Mouse (Mus musculus) embryonic facial prominence, embryonic 15.5 days (tissue): Measurements from ENCODE around the gene Tspan31. TPM values are rescaled to one million over a fixed set of nuclear protein-coding genes. Genes with fewer than 3 reads are reported as not detected.
"Not testable (repeated sequence)": the region's sequence is repeated elsewhere in the genome, so short reads cannot be mapped to it uniquely, and the experiment has no call there.

Source experiments
- ATAC-seq: fragments of 200-750 bp; cut with Nextera tagmentation; 2 replicates; pipeline ENCODE4 v1.8.0; 2017; ENCODE audit warnings: low read depth, moderate TSS enrichment; ENCODE audit not compliant: insufficient number of reproducible peaks, low FRiP score, low TSS enrichment
- H3K27ac ChIP-seq: fragments of 300-500 bp; sonication (generic); replicated peaks from 2 replicates; pipeline ENCODE4 v1.5.1; 2015; ENCODE audit warnings: mild to moderate bottlenecking, inconsistent platforms
- H3K27me3 ChIP-seq: fragments of 300-500 bp; sonication (generic); 2 replicates; pipeline ENCODE4 v1.6.1; 2015; ENCODE audit warnings: inconsistent platforms
- H3K36me3 ChIP-seq: fragments of 300-500 bp; sonication (generic); 2 replicates; pipeline ENCODE4 v1.6.1; 2015; ENCODE audit warnings: mild to moderate bottlenecking, inconsistent platforms
- H3K4me1 ChIP-seq: fragments of 300-500 bp; sonication (generic); 2 replicates; pipeline ENCODE4 v1.6.1; 2015; ENCODE audit warnings: inconsistent platforms
- H3K4me2 ChIP-seq: fragments of 300-500 bp; sonication (generic); replicated peaks from 2 replicates; pipeline ENCODE4 v1.6.1; 2015; ENCODE audit warnings: mild to moderate bottlenecking, inconsistent platforms
- H3K4me3 ChIP-seq: fragments of 300-500 bp; sonication (generic); replicated peaks from 2 replicates; pipeline ENCODE4 v1.5.1; 2015; ENCODE audit warnings: mild to moderate bottlenecking, inconsistent platforms
- H3K9ac ChIP-seq: fragments of 300-500 bp; sonication (generic); 2 replicates; pipeline ENCODE4 v1.6.1; 2015; ENCODE audit warnings: inconsistent platforms
- H3K9me3 ChIP-seq: fragments of 300-500 bp; sonication (generic); replicated peaks from 2 replicates; pipeline ENCODE4 v1.6.1; 2016; ENCODE audit warnings: inconsistent platforms
- WGBS: fragments of 180-500 bp; shearing (Covaris S2); methylation state at CpG from one replicate; pipeline ENCODE4 v1.1.7; 2015; 5-methylcytosine and 5-hydroxymethylcytosine counted together
- polyA plus RNA-seq: library from polyadenylated mRNA; unstranded; fragments of >200 nt; fragmentation: Nextera tagmentation; extraction: Ambion mirVana; gene quantifications from 2 replicates; pipeline ENCODE4 v1.2.1, GENCODE M21; 2015

Gene Tspan31
- polyA plus RNA-seq, 1 experiment from 2014 or later, result 177 TPM

DNA sequence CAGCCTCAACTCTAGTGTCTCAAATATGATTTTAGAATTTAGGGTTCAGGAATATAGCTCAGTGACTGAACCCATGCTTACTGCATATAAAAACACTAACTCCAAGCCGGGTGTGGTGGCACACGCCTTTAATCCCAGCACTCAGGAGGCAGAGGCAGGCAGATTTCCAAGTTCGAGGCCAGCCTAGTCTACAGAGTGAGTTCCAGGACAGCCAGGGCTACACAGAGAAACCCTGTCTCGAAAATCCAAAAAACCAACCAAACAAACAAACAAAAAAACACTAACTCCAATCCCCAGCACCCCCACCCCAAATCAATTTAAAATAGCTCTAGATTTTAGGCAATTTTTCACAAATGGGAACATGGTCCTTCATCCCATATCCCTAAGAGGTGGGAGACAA is 8.0 kb downstream of the Tspan31 start:
- peaks cover 30% of the 10 kb centered on the region for H3K36me3 ChIP-seq
- not testable (repeated sequence) for ATAC-seq, H3K4me3 ChIP-seq, H3K9me3 ChIP-seq, H3K9ac ChIP-seq, H3K27me3 ChIP-seq, H3K4me2 ChIP-seq, H3K27ac ChIP-seq
- WGBS, result 87% methylated on average over 4 of the region's 4 CpGs
- H3K4me1 ChIP-seq, result peaks cover 33% of the 10 kb centered on the region

DNA sequence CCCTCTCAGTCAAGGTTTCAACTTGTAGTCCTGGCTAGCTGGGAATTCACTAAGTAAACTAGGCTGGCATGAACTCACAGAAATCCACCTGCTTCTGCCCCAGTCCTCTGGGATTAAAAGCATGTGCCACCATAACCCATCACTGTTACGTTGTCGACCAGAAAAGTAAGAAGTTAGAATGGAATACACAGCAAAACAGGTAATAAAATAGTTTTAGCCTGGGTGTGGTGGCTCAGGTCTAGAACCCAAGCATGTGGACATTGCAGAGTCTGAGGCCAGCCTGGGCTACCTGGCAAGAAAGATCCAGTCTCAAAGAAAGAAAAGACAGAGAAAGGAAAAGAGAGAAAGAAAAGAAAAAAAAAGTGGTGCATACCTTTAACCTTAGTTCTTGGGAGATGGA is 8.6 kb downstream of the Tspan31 start:
- no peak overlapping the region for H3K9ac ChIP-seq
- H3K27ac ChIP-seq, result no peak overlapping the region
- ATAC-seq, result no peak
- H3K27me3 ChIP-seq, result no peaks in the 10 kb centered on the region
- H3K36me3 ChIP-seq, result peaks cover 25% of the 10 kb centered on the region
- 74% methylated on average over 2 of the region's 2 CpGs for WGBS
- no peak overlapping the region for H3K4me2 ChIP-seq
- H3K4me3 ChIP-seq, result no peak overlapping the region
- peaks cover 33% of the 10 kb centered on the region for H3K4me1 ChIP-seq
- no peaks in the 10 kb centered on the region for H3K9me3 ChIP-seq

- Histone ChIP-seq H3K27me3 (no peaks in the 10 kb centered on the region), H3K4me2 (no peak overlapping the region), H3K4me1 (peaks cover 33% of the 10 kb centered on the region), H3K9ac (no peak overlapping the region), H3K36me3 (peaks cover 24% of the 10 kb centered on the region), H3K27ac (no peak overlapping the region), H3K9me3 (no peaks in the 10 kb centered on the region), H3K4me3 (no peak overlapping the region)
- no peak for ATAC-seq
- WGBS, result 36% methylated on average over 5 of the region's 5 CpGs
Observed at GRCm38 (mm10) chr10:127061085-127061484, 9.0 kb downstream of the Tspan31 start.

- Histone ChIP-seq H3K27me3 (no peaks in the 10 kb centered on the region), H3K9me3 (no peaks in the 10 kb centered on the region), H3K4me1 (peaks cover 33% of the 10 kb centered on the region), H3K36me3 (peaks cover 24% of the 10 kb centered on the region), H3K4me2 (peak within 1 kb of the TSS; percentile 86), H3K4me3 (peak within 1 kb of the TSS; percentile 78), H3K9ac (peak within 1 kb of the TSS; percentile 73), H3K27ac (peak within 1 kb of the TSS; percentile 70)
- peak; percentile 22 for ATAC-seq
- WGBS, result under 1% methylated on average over 43 of the region's 72 CpGs
Observed at GRCm38 (mm10) chr10:127059968-127060916, 9.8 kb downstream of the Tspan31 start, which contains the start of gene March9. Gene March9, minus strand, starts transcription at chr10:127060184.

GRCm38 (mm10) chr10:127059174-127059967 is 10.7 kb downstream of the Tspan31 start:
- under 1% methylated on average over 61 of the region's 92 CpGs for WGBS
- peak overlapping the region; percentile 78 for H3K4me3 ChIP-seq

DNA sequence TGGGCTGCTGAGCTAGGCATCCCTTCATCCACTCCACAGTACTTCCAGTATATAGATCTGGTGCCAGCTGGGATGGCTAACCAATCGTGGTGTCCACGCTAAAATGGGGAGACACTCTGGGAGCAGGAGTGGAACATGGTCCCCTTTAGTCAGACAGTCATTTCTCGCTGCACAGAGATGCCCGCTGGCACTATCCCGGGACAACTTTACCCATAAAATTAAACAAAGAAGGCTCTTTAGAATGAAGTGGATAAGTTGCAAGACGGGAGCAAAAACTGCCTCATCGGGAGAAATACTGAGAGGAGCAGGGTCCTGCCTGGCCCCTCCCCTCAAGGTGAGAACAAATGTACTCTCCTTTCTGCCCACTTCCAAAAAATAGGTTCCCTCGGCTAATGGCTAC is 11.4 kb downstream of the Tspan31 start:
- 9% methylated on average over 8 of the region's 8 CpGs for WGBS
- H3K36me3 ChIP-seq, result peaks cover 20% of the 10 kb centered on the region
- peak overlapping the region; percentile 78 for H3K4me3 ChIP-seq
- peaks cover 24% of the 10 kb centered on the region for H3K4me1 ChIP-seq
- H3K4me2 ChIP-seq, result peak overlapping the region; percentile 86
- no peaks in the 10 kb centered on the region for H3K27me3 ChIP-seq
- H3K9me3 ChIP-seq, result no peaks in the 10 kb centered on the region
- no peak for ATAC-seq
- H3K9ac ChIP-seq, result no peak overlapping the region
- H3K27ac ChIP-seq, result no peak overlapping the region

More at GRCm38 (mm10) chr10:127059174-127059967, 10.7 kb downstream of the Tspan31 start:
- H3K9me3 ChIP-seq, result no peaks in the 10 kb centered on the region
- ATAC-seq, result no peak; the same call in 1 of the 2 replicates
- H3K4me2 ChIP-seq, result peak overlapping the region; percentile 86
- H3K4me1 ChIP-seq, result peaks cover 24% of the 10 kb centered on the region
- no peaks in the 10 kb centered on the region for H3K27me3 ChIP-seq
- peak overlapping the region; percentile 70 for H3K27ac ChIP-seq
- peaks cover 20% of the 10 kb centered on the region for H3K36me3 ChIP-seq
- H3K9ac ChIP-seq, result peak overlapping the region; percentile 73

- Histone ChIP-seq H3K27ac (no peak overlapping the region), H3K4me2 (peak overlapping the region; percentile 86), H3K27me3 (no peaks in the 10 kb centered on the region), H3K4me1 (peaks cover 24% of the 10 kb centered on the region), H3K9ac (no peak overlapping the region), H3K36me3 (peaks cover 20% of the 10 kb centered on the region), H3K9me3 (no peaks in the 10 kb centered on the region), H3K4me3 (peak overlapping the region; percentile 78)
- ATAC-seq, result no peak
- WGBS, result 2% methylated on average over 9 of the region's 9 CpGs
Observed at GRCm38 (mm10) chr10:127058161-127058560, 11.9 kb downstream of the Tspan31 start.

DNA sequence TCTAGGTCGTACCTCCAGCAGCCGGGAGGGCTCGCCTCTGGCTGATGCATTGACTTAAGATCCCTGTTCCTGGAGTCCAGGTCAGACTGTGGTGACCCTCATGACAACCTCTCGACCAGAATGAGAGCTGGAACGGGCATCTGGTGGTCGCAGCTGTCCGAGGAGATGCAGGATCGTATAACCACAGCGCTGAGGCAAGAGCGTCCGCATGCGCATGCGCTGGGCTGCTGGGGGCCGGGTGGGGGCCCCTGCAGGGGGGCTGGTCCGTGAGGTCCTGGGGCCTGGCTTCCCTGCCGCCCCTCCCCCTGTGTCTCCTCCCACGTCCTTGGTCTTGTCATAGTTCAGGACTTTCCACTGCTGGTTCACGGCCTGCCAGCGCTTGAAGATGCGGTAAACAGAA is 13.6 kb downstream of the Tspan31 start:
- Histone ChIP-seq H3K4me2 (no peak overlapping the region), H3K27me3 (peaks cover 7% of the 10 kb centered on the region; the same call in 1 of the 2 replicates), H3K4me1 (peaks cover 20% of the 10 kb centered on the region), H3K9ac (no peak overlapping the region), H3K4me3 (no peak overlapping the region), H3K9me3 (no peaks in the 10 kb centered on the region), H3K36me3 (peaks cover 20% of the 10 kb centered on the region), H3K27ac (no peak overlapping the region)
- ATAC-seq, result no peak
- WGBS, result 81% methylated on average over 20 of the region's 20 CpGs

DNA sequence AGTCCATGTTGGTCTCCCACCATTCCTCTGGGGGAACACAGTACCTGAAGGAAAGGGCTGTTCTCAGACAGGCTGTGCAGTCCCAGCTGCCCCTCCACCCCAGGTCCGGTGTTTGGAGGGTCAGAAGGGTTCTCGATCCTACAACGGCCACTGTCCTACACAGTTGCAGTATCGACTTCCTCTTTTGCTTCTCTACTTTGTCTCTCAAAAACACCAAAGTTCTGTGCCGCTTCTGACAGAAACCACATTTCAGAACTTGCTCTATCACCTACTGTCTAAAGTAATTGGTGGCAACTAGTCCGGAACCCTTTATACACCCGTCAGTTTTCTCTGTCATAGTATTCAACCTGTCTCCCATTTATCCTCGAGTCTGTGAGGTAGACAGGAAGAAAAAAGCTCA is 14.7 kb downstream of the Tspan31 start:
- H3K4me3 ChIP-seq, result no peak overlapping the region
- peaks cover 20% of the 10 kb centered on the region for H3K36me3 ChIP-seq
- ATAC-seq, result no peak
- H3K9ac ChIP-seq, result no peak overlapping the region
- WGBS, result 85% methylated on average over 8 of the region's 8 CpGs
- H3K4me1 ChIP-seq, result peaks cover 16% of the 10 kb centered on the region
- H3K27ac ChIP-seq, result no peak overlapping the region
- H3K4me2 ChIP-seq, result no peak overlapping the region
- H3K9me3 ChIP-seq, result no peaks in the 10 kb centered on the region
- H3K27me3 ChIP-seq, result peaks cover 18% of the 10 kb centered on the region

DNA sequence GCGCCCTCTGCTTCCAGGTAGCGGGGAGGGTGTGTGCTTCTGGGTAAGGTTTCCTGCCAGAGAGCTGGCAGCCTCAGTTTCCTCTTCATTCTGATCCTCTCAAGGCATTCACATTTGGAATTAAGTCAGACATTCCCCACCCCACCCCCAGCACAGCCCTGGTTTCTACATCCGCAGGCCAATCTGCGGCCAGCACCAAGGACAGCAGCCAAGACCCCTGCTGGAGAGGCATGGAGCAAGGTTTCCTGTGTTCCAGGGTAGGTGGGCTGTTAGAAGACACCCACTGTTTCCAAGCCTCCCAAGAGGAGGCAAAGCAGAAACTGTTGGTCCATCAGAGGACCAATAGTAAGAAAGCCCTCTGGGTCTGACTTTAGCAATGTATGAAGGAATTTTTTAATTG is 15.4 kb downstream of the Tspan31 start:
- Histone ChIP-seq H3K9ac (no peak overlapping the region), H3K27me3 (peaks cover 25% of the 10 kb centered on the region), H3K27ac (no peak overlapping the region), H3K4me1 (peaks cover 18% of the 10 kb centered on the region), H3K36me3 (peaks cover 20% of the 10 kb centered on the region), H3K4me2 (no peak overlapping the region), H3K9me3 (no peaks in the 10 kb centered on the region), H3K4me3 (no peak overlapping the region)
- WGBS, result 64% methylated on average over 4 of the region's 4 CpGs
- no peak for ATAC-seq

GRCm38 (mm10) chr10:127050119-127050474 is 20.0 kb downstream of the Tspan31 start:
- ATAC-seq, result no peak
- H3K36me3 ChIP-seq, result peaks cover under 1% of the 10 kb centered on the region; the same call in 1 of the 2 replicates
- 0 out of 2 replicates have a peak overlapping the region, but pooled peaks have one; percentile 19 for H3K4me3 ChIP-seq
- H3K9ac ChIP-seq, result no peak overlapping the region
- H3K27me3 ChIP-seq, result peaks cover 55% of the 10 kb centered on the region
- WGBS, result 15% methylated on average over 10 of the region's 10 CpGs
- no peaks in the 10 kb centered on the region for H3K9me3 ChIP-seq
- H3K27ac ChIP-seq, result no peak overlapping the region
- H3K4me1 ChIP-seq, result peaks cover 20% of the 10 kb centered on the region
- H3K4me2 ChIP-seq, result no peak overlapping the region
